Mouse (Mus musculus): ENCODE results near the gene Rhot2. TPM values are rescaled to one million over a fixed set of nuclear protein-coding genes. Genes with fewer than 3 reads are reported as not detected.

The Rhot2 gene
- total RNA-seq, 2 experiments from 2014 or later = 36.8 TPM

- no peak for DNase-seq
These were observed 49.0 kb downstream of the Rhot2 start, which contains the start of gene AC134908.4 for GRCm38 (mm10) chr17:25795609-25796092. AC134908.4 (minus strand) TSS chr17:25795659.

GRCm38 (mm10) chr17:25794998-25795397 is 49.7 kb downstream of the Rhot2 start:
- DNase-seq = no peak

GRCm38 (mm10) chr17:25794197-25794596 is 50.5 kb downstream of the Rhot2 start:
- DNase-seq = no peak

GRCm38 (mm10) chr17:25792615-25793014 is 52.0 kb downstream of the Rhot2 start, which contains the start of gene Fam173a:
Fam173a (minus strand) TSS chr17:25792901.
- peak; percentile 81 for DNase-seq

- peak; percentile 83 for DNase-seq
These were observed 52.7 kb downstream of the Rhot2 start for GRCm38 (mm10) chr17:25791843-25792527.

- no peak for DNase-seq
These were observed 53.3 kb downstream of the Rhot2 start for GRCm38 (mm10) chr17:25791320-25791842.

Small RNAs within 50 kb of the gene (microRNA-seq; reads per million reads assigned to microRNA genes)
- 0.95 to 1.3 reads per million in 2 experiments for gene Mir3082

Other genes with a start within 250 kb of the Rhot2 start
- not detected for gene Gng13, start 127.7 kb downstream of the Rhot2 start, total RNA-seq (2021)
- 1 to 10 TPM; 3.2 to 4.3 TPM for gene Chtf18, start 117.4 kb downstream of the Rhot2 start, total RNA-seq (2021)
- gene Rpusd1, start 117.2 kb downstream of the Rhot2 start, total RNA-seq (2021) = 1 to 10 TPM; 3.8 to 5.6 TPM
- not detected for gene Mslnl, start 108.8 kb downstream of the Rhot2 start, total RNA-seq (2021)
- gene Msln, start 90.5 kb downstream of the Rhot2 start, total RNA-seq (2021) = under 1 TPM; 0.65 to 0.80 TPM
- 10 to 100 TPM; 24.3 to 28.4 TPM for gene Narfl, start 71.1 kb downstream of the Rhot2 start, total RNA-seq (2021)
- gene Haghl, start 59.2 kb downstream of the Rhot2 start, total RNA-seq (2021) = 10 to 100 TPM; 16.8 to 22.2 TPM
- not detected for gene Ccdc78, start 58.3 kb downstream of the Rhot2 start, total RNA-seq (2021)
- gene Fam173a, start 52.0 kb downstream of the Rhot2 start, total RNA-seq (2021) = 10 to 100 TPM; 38.3 to 39.4 TPM
- gene AC134908.4, start 49.2 kb downstream of the Rhot2 start, total RNA-seq (2021) = not detected
- gene Metrn, start 47.7 kb downstream of the Rhot2 start, total RNA-seq (2021) = 10 to 100 TPM; 51.5 to 57.4 TPM
- gene Fbxl16, start 35.8 kb downstream of the Rhot2 start, total RNA-seq (2021) = 1 to 10 TPM; 2.1 to 2.3 TPM
- 10 to 100 TPM in 1 of 2 experiments, 1 to 10 TPM in 1; 10.0 to 10.8 TPM for gene Wdr24, start 21.2 kb downstream of the Rhot2 start, total RNA-seq (2021)
- 10 to 100 TPM; 22.1 to 25.8 TPM for gene Jmjd8, start 16.0 kb downstream of the Rhot2 start, total RNA-seq (2021)
- gene Stub1, start 11.4 kb downstream of the Rhot2 start, total RNA-seq (2021) = 10 to 100 TPM; 95.7 to 99.9 TPM
- 10 to 100 TPM in 1 of 2 experiments, 1 to 10 TPM in 1; 9.8 to 10.9 TPM for gene Rhbdl1, start 7.6 kb downstream of the Rhot2 start, total RNA-seq (2021)
- gene Gm20683, start 3.1 kb downstream of the Rhot2 start, total RNA-seq (2021) = 1 to 10 TPM; 5.8 to 7.3 TPM
- gene Wdr90, start 16.6 kb upstream of the Rhot2 start, total RNA-seq (2021) = 1 to 10 TPM; 3.3 to 5.2 TPM
- gene Mcrip2, start 23.9 kb upstream of the Rhot2 start, total RNA-seq (2021) = 10 to 100 TPM; 57.9 to 61.8 TPM
- 10 to 100 TPM; 20.7 to 23.1 TPM for gene Mettl26, start 30.2 kb upstream of the Rhot2 start, total RNA-seq (2021)
- gene Wfikkn1, start 36.0 kb upstream of the Rhot2 start, total RNA-seq (2021) = 1 to 10 TPM in 1 of 2 experiments, under 1 TPM in 1; 0.78 to 1.1 TPM
- 10 to 100 TPM in 1 of 2 experiments, 1 to 10 TPM in 1; 9.3 to 12.6 TPM for gene Rab40c, start 74.9 kb upstream of the Rhot2 start, total RNA-seq (2021)
- gene Pigq, start 100.1 kb upstream of the Rhot2 start, total RNA-seq (2021) = 10 to 100 TPM; 38.4 to 39.1 TPM
- gene Nhlrc4, start 100.1 kb upstream of the Rhot2 start, total RNA-seq (2021) = not detected
- gene A930017K11Rik, start 107.7 kb upstream of the Rhot2 start, total RNA-seq (2021) = not detected
- 1 to 10 TPM; 6.7 to 8.6 TPM for gene Capn15, start 140.9 kb upstream of the Rhot2 start, total RNA-seq (2021)
- 10 to 100 TPM; 37.9 to 41.5 TPM for gene Rab11fip3, start 224.7 kb upstream of the Rhot2 start, total RNA-seq (2021)
- 1 to 10 TPM; 5.6 to 6.1 TPM for gene Decr2, start 245.5 kb upstream of the Rhot2 start, total RNA-seq (2021)

Measured in gastrocnemius, postnatal 10 days (tissue).